ENCODE assay signal across 14 mouse cellular contexts in the genomic region with DNA sequence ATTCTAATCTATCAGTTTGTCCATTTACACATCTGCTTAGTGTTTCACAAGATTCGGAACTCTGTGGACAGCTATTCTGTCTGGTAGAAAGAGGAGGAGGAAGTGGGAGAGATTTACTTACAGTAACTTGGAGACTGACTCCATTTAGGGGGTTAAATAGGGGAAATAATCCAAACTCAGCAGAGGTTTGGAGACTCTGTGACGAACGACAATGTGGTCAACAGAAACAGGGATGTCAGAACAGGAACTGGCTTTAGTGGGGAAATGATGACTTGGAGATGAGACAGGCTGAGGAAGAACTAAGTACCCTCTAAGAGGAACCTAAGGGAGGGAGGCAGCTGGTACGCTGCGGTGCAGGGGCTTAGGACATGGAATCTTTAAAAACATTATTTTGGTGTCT. TPM values are rescaled to one million over a fixed set of nuclear protein-coding genes. Genes with fewer than 3 reads are reported as not detected.
DNase-seq lines count a peak whose midpoint lies in the region; ATAC-seq and TF ChIP-seq lines count a peak whose summit lies in the region.
"Had no signal": no experiment of that assay in that cellular context is flagged by ENCODE, and none has a peak within 500 bp of the region (broad histone marks: within the 10 kb centered on the region; RNA-seq: fewer than 3 reads in every experiment).

No protein-coding gene starts in this region.

- H3K27me3 ChIP-seq in intestine, embryonic 14.5 days (replicated peaks; ENCODE audit: control insufficient read depth, insufficient read depth, low read length), result no peaks in the 10 kb centered on the region
- H3K27me3 ChIP-seq in intestine, postnatal 0 days (replicated peaks; ENCODE audit: control insufficient read depth, insufficient read depth, low read length), result no peaks in the 10 kb centered on the region
- no peaks in the 10 kb centered on the region for H3K27me3 ChIP-seq in stomach, embryonic 15.5 days (replicated peaks)
- H3K27me3 ChIP-seq in stomach, postnatal 0 days (ENCODE audit: control insufficient read depth, insufficient read depth, low read length), result no peaks in the 10 kb centered on the region
- H3K27me3 ChIP-seq in heart, embryonic 16.5 days (ENCODE audit: control insufficient read depth, insufficient read depth, low read length), result no peaks in the 10 kb centered on the region
- no peaks in the 10 kb centered on the region; the same call in 1 of the 2 replicates for H3K27me3 ChIP-seq in splenic B cell, adult 2 months (ENCODE audit: control insufficient read depth, insufficient read depth, low read length, poor library complexity, severe bottlenecking)
- H3K27me3 ChIP-seq: embryonic facial prominence, embryonic 15.5 days had no signal

- no peaks in the 10 kb centered on the region for H3K9me3 ChIP-seq in intestine, embryonic 14.5 days (ENCODE audit: control insufficient read depth, low read length)
- no peaks in the 10 kb centered on the region for H3K9me3 ChIP-seq in intestine, postnatal 0 days (ENCODE audit: control insufficient read depth)
- no peaks in the 10 kb centered on the region for H3K9me3 ChIP-seq in stomach, embryonic 15.5 days
- H3K9me3 ChIP-seq in stomach, postnatal 0 days (ENCODE audit: control insufficient read depth, low read length), result no peaks in the 10 kb centered on the region
- no peaks in the 10 kb centered on the region for H3K9me3 ChIP-seq in heart, embryonic 16.5 days (replicated peaks; ENCODE audit: control insufficient read depth, low read length)
- H3K9me3 ChIP-seq: embryonic facial prominence, embryonic 15.5 days; midbrain, embryonic 10.5 days had no signal

- H3K9ac ChIP-seq in intestine, embryonic 14.5 days (ENCODE audit: low read length), result no peak overlapping the region
- H3K9ac ChIP-seq in intestine, postnatal 0 days (ENCODE audit: low read depth, low read length), result no peak overlapping the region
- H3K9ac ChIP-seq in stomach, embryonic 15.5 days, result no peak overlapping the region
- H3K9ac ChIP-seq in stomach, postnatal 0 days (ENCODE audit: low read length), result no peak overlapping the region
- peak overlapping the region; percentile 61 for H3K9ac ChIP-seq in heart, embryonic 16.5 days (ENCODE audit: low read length)
- H3K9ac ChIP-seq: embryonic facial prominence, embryonic 15.5 days; forebrain, postnatal 0 days had no signal

- no peak for TF ChIP-seq CTCF in intestine, postnatal 0 days (IDR thresholded peaks at IDR 0.05; ENCODE audit: low read depth)
- TF ChIP-seq CTCF in stomach, postnatal 0 days (IDR thresholded peaks at IDR 0.05; ENCODE audit: low read depth), result no peak

- 0 out of 2 replicates have a peak overlapping the region, but pooled peaks have one; percentile 0 for H3K4me2 ChIP-seq in intestine, embryonic 14.5 days (ENCODE audit: low read length)
- no peak overlapping the region; the same call in 1 of the 2 replicates for H3K4me2 ChIP-seq in intestine, postnatal 0 days (replicated peaks; ENCODE audit: low read depth)
- H3K4me2 ChIP-seq in stomach, embryonic 15.5 days, result peak overlapping the region; percentile 2; the same call in 1 of the 2 replicates
- H3K4me2 ChIP-seq in stomach, postnatal 0 days (replicated peaks; ENCODE audit: low read depth), result no peak overlapping the region
- peak overlapping the region; percentile 52 for H3K4me2 ChIP-seq in heart, embryonic 16.5 days (ENCODE audit: low read depth, low read length)
- H3K4me2 ChIP-seq: embryonic facial prominence, embryonic 15.5 days had no signal

- DNase-seq in intestine, embryonic 14.5 days (ENCODE audit: low spot score), result no peak
- no peak for DNase-seq in stomach, postnatal 0 days (ENCODE audit: low spot score)
- DNase-seq in splenic B cell, adult 2 months (ENCODE audit: low read depth, low spot score), result peak; percentile 11
- DNase-seq in Muller cell, postnatal 12 days (ENCODE audit: inconsistent ontology term), result no peak
- no peak for DNase-seq in ovary, adult 18-20 months (ENCODE audit: low spot score)
- DNase-seq: forebrain, postnatal 0 days had no signal

- H3K27ac ChIP-seq in intestine, embryonic 14.5 days (ENCODE audit: low read depth), result peak overlapping the region; percentile 7; the same call in 1 of the 2 replicates
- no peak overlapping the region for H3K27ac ChIP-seq in intestine, postnatal 0 days (ENCODE audit: low read depth, low read length)
- no peak overlapping the region; the same call in 1 of the 2 replicates for H3K27ac ChIP-seq in stomach, embryonic 15.5 days
- no peak overlapping the region for H3K27ac ChIP-seq in stomach, postnatal 0 days (replicated peaks)
- H3K27ac ChIP-seq in heart, embryonic 16.5 days (ENCODE audit: low read length), result peak overlapping the region; percentile 85
- H3K27ac ChIP-seq: embryonic facial prominence, embryonic 15.5 days; midbrain, embryonic 10.5 days had no signal

- H3K4me1 ChIP-seq in intestine, embryonic 14.5 days (replicated peaks; ENCODE audit: control insufficient read depth, insufficient read depth, low read length), result peaks cover 42% of the 10 kb centered on the region
- H3K4me1 ChIP-seq in intestine, postnatal 0 days (replicated peaks; ENCODE audit: control insufficient read depth, insufficient read depth, low read length), result peaks cover 6% of the 10 kb centered on the region; the same call in 1 of the 2 replicates
- peaks cover 30% of the 10 kb centered on the region for H3K4me1 ChIP-seq in stomach, embryonic 15.5 days
- no peaks in the 10 kb centered on the region; the same call in 1 of the 2 replicates for H3K4me1 ChIP-seq in stomach, postnatal 0 days (replicated peaks; ENCODE audit: control insufficient read depth, insufficient read depth)
- peaks cover 80% of the 10 kb centered on the region for H3K4me1 ChIP-seq in heart, embryonic 16.5 days (ENCODE audit: control insufficient read depth, insufficient read depth, low read length)

- no peaks in the 10 kb centered on the region for H3K36me3 ChIP-seq in intestine, embryonic 14.5 days (ENCODE audit: control insufficient read depth, insufficient read depth, low read length)
- no peaks in the 10 kb centered on the region for H3K36me3 ChIP-seq in intestine, postnatal 0 days (ENCODE audit: control insufficient read depth, insufficient read depth)
- H3K36me3 ChIP-seq in stomach, embryonic 15.5 days, result no peaks in the 10 kb centered on the region
- H3K36me3 ChIP-seq in stomach, postnatal 0 days (ENCODE audit: control insufficient read depth, insufficient read depth, low read length), result no peaks in the 10 kb centered on the region
- no peaks in the 10 kb centered on the region; the same call in 1 of the 2 replicates for H3K36me3 ChIP-seq in heart, embryonic 16.5 days (ENCODE audit: control insufficient read depth, insufficient read depth)
- H3K36me3 ChIP-seq in splenic B cell, adult 2 months (ENCODE audit: control insufficient read depth, insufficient read depth, low read length, poor library complexity, severe bottlenecking), result no peaks in the 10 kb centered on the region
- H3K36me3 ChIP-seq: embryonic facial prominence, embryonic 15.5 days had no signal

- TF ChIP-seq EP300 in stomach, postnatal 0 days (optimal IDR thresholded peaks at IDR 0.05), result no peak

- no peak for ATAC-seq in intestine, embryonic 14.5 days (replicated peaks; ENCODE audit: low FRiP score, low TSS enrichment, low read depth)
- no peak for ATAC-seq in intestine, postnatal 0 days
- no peak for ATAC-seq in stomach, embryonic 15.5 days (ENCODE audit: insufficient read depth, low FRiP score, low read depth)
- no peak for ATAC-seq in stomach, postnatal 0 days (ENCODE audit: low FRiP score, low TSS enrichment)
- ATAC-seq in heart, embryonic 16.5 days (replicated peaks; ENCODE audit: extremely low read depth, insufficient read depth, low FRiP score), result no peak
- ATAC-seq: forebrain, postnatal 0 days had no signal

- 54% methylated on average over 5 of the region's 5 CpGs for WGBS in intestine, embryonic 14.5 days
- WGBS in intestine, postnatal 0 days, result 58% methylated on average over 5 of the region's 5 CpGs
- WGBS in stomach, embryonic 15.5 days, result 50% methylated on average over 5 of the region's 5 CpGs
- WGBS in stomach, postnatal 0 days, result 57% methylated on average over 5 of the region's 5 CpGs
- WGBS in heart, embryonic 16.5 days, result 16% methylated on average over 5 of the region's 5 CpGs

- no peak overlapping the region for H3K4me3 ChIP-seq in intestine, embryonic 14.5 days (ENCODE audit: low read depth, low read length)
- H3K4me3 ChIP-seq in intestine, postnatal 0 days (ENCODE audit: low read depth, low read length), result no peak overlapping the region
- no peak overlapping the region for H3K4me3 ChIP-seq in stomach, embryonic 15.5 days (replicated peaks)
- H3K4me3 ChIP-seq in stomach, postnatal 0 days (ENCODE audit: low read depth, low read length), result no peak overlapping the region
- peak overlapping the region; percentile 18 for H3K4me3 ChIP-seq in heart, embryonic 16.5 days (ENCODE audit: low read length)
- H3K4me3 ChIP-seq: embryonic facial prominence, embryonic 15.5 days; midbrain, embryonic 10.5 days had no signal

RNA-seq across cellular contexts. Expression of gene Cttnbp2nl, which starts 6.1 kb away (rescaled TPM):
- 23.6 and 31.1 TPM in 2 replicates for polyA plus RNA-seq in intestine, embryonic 14.5 days (2014; fragmentation: Nextera tagmentation; extraction: Ambion mirVana)
- polyA plus RNA-seq in intestine, postnatal 0 days (2015; fragmentation: Nextera tagmentation; extraction: Ambion mirVana), result 9.8 and 10.6 TPM in 2 replicates
- polyA plus RNA-seq in stomach, embryonic 15.5 days (2015; fragmentation: Nextera tagmentation; extraction: Ambion mirVana), result 22.9 and 23.0 TPM in 2 replicates
- 15.5 and 17.5 TPM in 2 replicates for polyA plus RNA-seq in stomach, postnatal 0 days (2015; fragmentation: Nextera tagmentation; extraction: Ambion mirVana)
- polyA plus RNA-seq in heart, embryonic 16.5 days (2015; fragmentation: Nextera tagmentation; extraction: Ambion mirVana), result 19.4 and 21.7 TPM in 2 replicates

RNA-seq across cellular contexts. Expression of gene 4930564D02Rik, which starts 19.8 kb away (rescaled TPM):
- polyA plus RNA-seq in intestine, embryonic 14.5 days (2014; fragmentation: Nextera tagmentation; extraction: Ambion mirVana), result not detected in 2 replicates
- not detected in 2 replicates for polyA plus RNA-seq in intestine, postnatal 0 days (2015; fragmentation: Nextera tagmentation; extraction: Ambion mirVana)
- polyA plus RNA-seq in stomach, embryonic 15.5 days (2015; fragmentation: Nextera tagmentation; extraction: Ambion mirVana), result not detected in 2 replicates
- not detected in 2 replicates for polyA plus RNA-seq in stomach, postnatal 0 days (2015; fragmentation: Nextera tagmentation; extraction: Ambion mirVana)
- not detected in 2 replicates for polyA plus RNA-seq in heart, embryonic 16.5 days (2015; fragmentation: Nextera tagmentation; extraction: Ambion mirVana)
- polyA plus RNA-seq: embryonic facial prominence, embryonic 15.5 days; forebrain, postnatal 0 days; gonadal fat pad, adult 2 months; lung, adult 2 months; midbrain, embryonic 10.5 days; urinary bladder, adult 2 months had no signal

Comparison
In these comparisons a context has a peak if more than half of its experiments do, and no peak if none do; other contexts are left out.
1. H3K27ac ChIP-seq: peak in intestine, embryonic 14.5 days (single experiment) and heart, embryonic 16.5 days (single experiment); none in intestine, postnatal 0 days (single experiment), stomach, embryonic 15.5 days (single experiment) and stomach, postnatal 0 days (single experiment).
2. H3K4me2 ChIP-seq: peak in intestine, embryonic 14.5 days (single experiment), stomach, embryonic 15.5 days (single experiment) and heart, embryonic 16.5 days (single experiment); none in intestine, postnatal 0 days (single experiment) and stomach, postnatal 0 days (single experiment).